ENCODE assay signal across 8 mouse cellular contexts in genomic region chr10:70156431-70157165, GRCm38 (mm10). TPM values are rescaled to one million over a fixed set of nuclear protein-coding genes. Genes with fewer than 3 reads are reported as not detected.
DNase-seq lines count a peak whose midpoint lies in the region; ATAC-seq and TF ChIP-seq lines count a peak whose summit lies in the region.

No protein-coding gene starts in this region.

- TF ChIP-seq POLR2A in bone marrow, adult 2 months (IDR thresholded peaks at IDR 0.05; ENCODE audit: borderline replicate concordance, control insufficient read depth, low read depth, low read length): no peak

- no peak overlapping the region for H3K4me3 ChIP-seq in bone marrow, adult 2 months (replicated peaks; ENCODE audit: control insufficient read depth, low read depth, low read length)
- no peak overlapping the region for H3K4me3 ChIP-seq in forebrain, embryonic 12.5 days (replicated peaks)
- H3K4me3 ChIP-seq in hindbrain, embryonic 14.5 days (replicated peaks; ENCODE audit: low read length): no peak overlapping the region

- H3K4me2 ChIP-seq in forebrain, embryonic 12.5 days: no peak overlapping the region
- H3K4me2 ChIP-seq in hindbrain, embryonic 14.5 days (replicated peaks): no peak overlapping the region

- no peaks in the 10 kb centered on the region for H3K9me3 ChIP-seq in forebrain, embryonic 12.5 days
- H3K9me3 ChIP-seq in hindbrain, embryonic 14.5 days (ENCODE audit: control insufficient read depth, low read length): no peaks in the 10 kb centered on the region

- no peaks in the 10 kb centered on the region for H3K4me1 ChIP-seq in bone marrow, adult 2 months (ENCODE audit: control insufficient read depth, insufficient read depth, low read length)
- H3K4me1 ChIP-seq in forebrain, embryonic 12.5 days: no peaks in the 10 kb centered on the region
- peaks cover 7% of the 10 kb centered on the region; the same call in 1 of the 2 replicates for H3K4me1 ChIP-seq in hindbrain, embryonic 14.5 days (replicated peaks; ENCODE audit: control insufficient read depth, insufficient read depth, low read length)

- peaks cover 47% of the 10 kb centered on the region for H3K36me3 ChIP-seq in forebrain, embryonic 12.5 days (replicated peaks)
- H3K36me3 ChIP-seq in hindbrain, embryonic 14.5 days (replicated peaks; ENCODE audit: control insufficient read depth, insufficient read depth): peaks cover 25% of the 10 kb centered on the region

- ATAC-seq in cerebellum, adult (ENCODE audit: insufficient number of reproducible peaks, low FRiP score, low TSS enrichment): no peak
- no peak for ATAC-seq in forebrain, embryonic 12.5 days (ENCODE audit: low FRiP score)
- ATAC-seq in hindbrain, embryonic 14.5 days (ENCODE audit: low FRiP score): no peak

- 85% methylated on average over 3 of the region's 3 CpGs for WGBS in bone marrow, adult 2 months
- 65% methylated on average over 3 of the region's 3 CpGs for WGBS in forebrain, embryonic 12.5 days
- WGBS in hindbrain, embryonic 14.5 days: 73% methylated on average over 3 of the region's 3 CpGs

- peak; percentile 63 for TF ChIP-seq CTCF in bone marrow, adult 2 months (IDR thresholded peaks at IDR 0.05; ENCODE audit: control insufficient read depth, insufficient read depth, low read length)

- no peak overlapping the region for H3K27ac ChIP-seq in bone marrow, adult 2 months (ENCODE audit: control insufficient read depth, insufficient read depth, low read depth, low read length, poor library complexity)
- no peak overlapping the region for H3K27ac ChIP-seq in forebrain, embryonic 12.5 days
- no peak overlapping the region for H3K27ac ChIP-seq in hindbrain, embryonic 14.5 days

- no peak overlapping the region for H3K9ac ChIP-seq in forebrain, embryonic 12.5 days
- H3K9ac ChIP-seq in hindbrain, embryonic 14.5 days: no peak overlapping the region

- no peaks in the 10 kb centered on the region for H3K27me3 ChIP-seq in forebrain, embryonic 12.5 days
- no peaks in the 10 kb centered on the region for H3K27me3 ChIP-seq in hindbrain, embryonic 14.5 days (ENCODE audit: control insufficient read depth, insufficient read depth, low read length)

- DNase-seq in cerebellum, adult 11-12 months: peak; percentile 48
- peak; percentile 17 for DNase-seq in 3T3-L1 (ENCODE audit: low read depth, low spot score)
- DNase-seq in kidney, postnatal 4 days: peak; percentile 68
- peak; percentile 31 to 37 for DNase-seq in spleen, postnatal 14 days (ENCODE audit: low spot score in 2 of 2)
- no peak for DNase-seq in hindbrain, embryonic 14.5 days (ENCODE audit: low spot score)

RNA-seq across cellular contexts. Expression of gene Mrln, which starts 47.9 kb away (rescaled TPM):
- polyA plus RNA-seq in bone marrow, adult 2 months (2011; ENCODE audit: insufficient read depth, insufficient read length, low replicate concordance, missing spikeins): not detected in 2 replicates
- 0.94 and 1.4 TPM in 2 replicates for polyA plus RNA-seq in forebrain, embryonic 12.5 days (2016; fragmentation: Nextera tagmentation; extraction: Ambion mirVana)
- 0.55 and 0.59 TPM in 2 replicates for polyA plus RNA-seq in hindbrain, embryonic 14.5 days (2014; fragmentation: Nextera tagmentation; extraction: Ambion mirVana)

RNA-seq across cellular contexts. Expression of gene Ccdc6, which starts 59.7 kb away (rescaled TPM):
- 17.0 and 19.1 TPM in 2 replicates for polyA plus RNA-seq in bone marrow, adult 2 months (2011; ENCODE audit: insufficient read depth, insufficient read length, low replicate concordance, missing spikeins)
- polyA plus RNA-seq in forebrain, embryonic 12.5 days (2016; fragmentation: Nextera tagmentation; extraction: Ambion mirVana): 15.9 TPM in 2 replicates
- polyA plus RNA-seq in hindbrain, embryonic 14.5 days (2014; fragmentation: Nextera tagmentation; extraction: Ambion mirVana): 29.6 and 30.1 TPM in 2 replicates
